Mouse (Mus musculus) liver, embryonic 12.5 days (tissue): ENCODE results near the gene Gm5580. TPM values are rescaled to one million over a fixed set of nuclear protein-coding genes. Genes with fewer than 3 reads are reported as not detected.
"Not testable (repeated sequence)": the region's sequence is repeated elsewhere in the genome, so short reads cannot be mapped to it uniquely, and the experiment has no call there.

Source experiments
- ATAC-seq: fragments of 200-750 bp; cut with Nextera tagmentation; 2 replicates; pipeline ENCODE4 v1.8.0; 2017; ENCODE audit warnings: moderate number of reproducible peaks, mild to moderate bottlenecking, moderate library complexity
- H3K27ac ChIP-seq: fragments of 300-500 bp; sonication (generic); 2 replicates; pipeline ENCODE4 v1.5.1; 2016; ENCODE audit warnings: mild to moderate bottlenecking
- H3K27me3 ChIP-seq: fragments of 300-500 bp; sonication (generic); replicated peaks from 2 replicates; pipeline ENCODE4 v1.6.1; 2016; ENCODE audit warnings: mild to moderate bottlenecking, moderate library complexity
- H3K36me3 ChIP-seq: fragments of 300-500 bp; sonication (generic); 2 replicates; pipeline ENCODE4 v1.6.1; 2016; ENCODE audit warnings: mild to moderate bottlenecking, moderate library complexity
- H3K4me1 ChIP-seq: fragments of 300-500 bp; sonication (generic); 2 replicates; pipeline ENCODE4 v1.6.1; 2016
- H3K4me2 ChIP-seq: fragments of 300-500 bp; sonication (generic); 2 replicates; pipeline ENCODE4 v1.6.1; 2016; ENCODE audit warnings: mild to moderate bottlenecking, moderate library complexity
- H3K4me3 ChIP-seq: fragments of 300-500 bp; sonication (generic); 2 replicates; pipeline ENCODE4 v1.5.1; 2016; ENCODE audit warnings: mild to moderate bottlenecking, moderate library complexity
- H3K9ac ChIP-seq: fragments of 300-500 bp; sonication (generic); 2 replicates; pipeline ENCODE4 v1.6.1; 2016; ENCODE audit warnings: mild to moderate bottlenecking, moderate library complexity
- H3K9me3 ChIP-seq: fragments of 300-500 bp; sonication (generic); replicated peaks from 2 replicates; pipeline ENCODE4 v1.6.1; 2016; ENCODE audit warnings: mild to moderate bottlenecking, moderate library complexity
- WGBS: fragments of 180-500 bp; shearing (Covaris S2); methylation state at CpG from one replicate; pipeline ENCODE4 v1.1.7; 2016; ENCODE audit not compliant: insufficient replicate concordance; 5-methylcytosine and 5-hydroxymethylcytosine counted together
- polyA plus RNA-seq: library from polyadenylated mRNA; unstranded; fragments of >200 nt; fragmentation: Nextera tagmentation; extraction: Ambion mirVana; gene quantifications from 2 replicates; pipeline ENCODE4 v1.2.1, GENCODE M21; 2016

Gm5580 gene
- polyA plus RNA-seq = 0.26 and 0.37 TPM in 2 replicates

GRCm38 (mm10) chr6:116550841-116551240 lies at the start of gene Gm5580:
Gene Gm5580 (plus strand): TSS chr6:116551141.
- H3K4me2 ChIP-seq = not testable (repeated sequence)

GRCm38 (mm10) chr6:116506302-116507003 lies 44.5 kb upstream of the Gm5580 start, which contains the start of gene Olfr212:
Gene Olfr212 (plus strand): TSS chr6:116506516.
- not testable (repeated sequence) for H3K4me3 ChIP-seq, H3K4me2 ChIP-seq, H3K36me3 ChIP-seq, H3K4me1 ChIP-seq, H3K27ac ChIP-seq, H3K9ac ChIP-seq, ATAC-seq, H3K27me3 ChIP-seq
- H3K9me3 ChIP-seq = peaks cover 26% of the 10 kb centered on the region
- WGBS = 82% methylated on average over 20 of the region's 20 CpGs

More at GRCm38 (mm10) chr6:116550841-116551240, at the start of gene Gm5580:
- not testable (repeated sequence) for H3K4me3 ChIP-seq, H3K36me3 ChIP-seq, ATAC-seq, H3K9me3 ChIP-seq, H3K4me1 ChIP-seq, H3K27ac ChIP-seq, H3K27me3 ChIP-seq, H3K9ac ChIP-seq
- WGBS = 81% methylated on average over 11 of the region's 11 CpGs

- ATAC-seq = no peak
- H3K27ac ChIP-seq = no peak overlapping the region
- H3K27me3 ChIP-seq = no peaks in the 10 kb centered on the region
- no peaks in the 10 kb centered on the region for H3K36me3 ChIP-seq
- H3K4me3 ChIP-seq = no peak overlapping the region
- no peak overlapping the region for H3K4me2 ChIP-seq
- H3K4me1 ChIP-seq = no peaks in the 10 kb centered on the region
- no peak overlapping the region for H3K9ac ChIP-seq
- no peaks in the 10 kb centered on the region for H3K9me3 ChIP-seq
Observed at GRCm38 (mm10) chr6:116514832-116515231, 36.1 kb upstream of the Gm5580 start.

- no peaks in the 10 kb centered on the region for H3K4me1 ChIP-seq
- no peak for ATAC-seq
- H3K27ac ChIP-seq = no peak within 1 kb of the TSS
- no peak within 1 kb of the TSS for H3K4me3 ChIP-seq
- no peak within 1 kb of the TSS for H3K4me2 ChIP-seq
- no peak within 1 kb of the TSS for H3K9ac ChIP-seq
- H3K36me3 ChIP-seq = no peaks in the 10 kb centered on the region
- H3K27me3 ChIP-seq = no peaks in the 10 kb centered on the region
- WGBS = 72% methylated on average over 1 of the region's 1 CpGs
- H3K9me3 ChIP-seq = no peaks in the 10 kb centered on the region
Observed at GRCm38 (mm10) chr6:116538156-116538555, 12.8 kb upstream of the Gm5580 start, which contains the start of gene Olfr213. Gene Olfr213 (plus strand): TSS chr6:116538456.

- no peak overlapping the region for H3K9ac ChIP-seq
- H3K27ac ChIP-seq = no peak overlapping the region
- H3K27me3 ChIP-seq = no peaks in the 10 kb centered on the region
- H3K36me3 ChIP-seq = no peaks in the 10 kb centered on the region
- no peak overlapping the region for H3K4me2 ChIP-seq
- WGBS = 45% methylated on average over 2 of the region's 2 CpGs
- no peak overlapping the region for H3K4me3 ChIP-seq
- ATAC-seq = no peak
- H3K9me3 ChIP-seq = no peaks in the 10 kb centered on the region
- no peaks in the 10 kb centered on the region for H3K4me1 ChIP-seq
Observed at GRCm38 (mm10) chr6:116542500-116542899, 8.4 kb upstream of the Gm5580 start.

GRCm38 (mm10) chr6:116553935-116554334 lies 3.0 kb downstream of the Gm5580 start, which contains the start of gene Olfr214:
Gene Olfr214 (plus strand): TSS chr6:116554235.
- 61% methylated on average over 1 of the region's 1 CpGs for WGBS
- no peaks in the 10 kb centered on the region for H3K4me1 ChIP-seq
- H3K9ac ChIP-seq = no peak within 1 kb of the TSS
- H3K36me3 ChIP-seq = no peaks in the 10 kb centered on the region
- no peak within 1 kb of the TSS for H3K4me3 ChIP-seq
- H3K4me2 ChIP-seq = no peak within 1 kb of the TSS
- H3K9me3 ChIP-seq = no peaks in the 10 kb centered on the region
- no peaks in the 10 kb centered on the region for H3K27me3 ChIP-seq
- ATAC-seq = no peak
- no peak within 1 kb of the TSS for H3K27ac ChIP-seq

- no peak for ATAC-seq
- H3K4me1 ChIP-seq = no peaks in the 10 kb centered on the region
- no peak overlapping the region for H3K9ac ChIP-seq
- H3K9me3 ChIP-seq = no peaks in the 10 kb centered on the region
- H3K27ac ChIP-seq = no peak overlapping the region
- no peak overlapping the region for H3K4me3 ChIP-seq
- no peaks in the 10 kb centered on the region for H3K27me3 ChIP-seq
- 41% methylated on average over 3 of the region's 3 CpGs for WGBS
- no peaks in the 10 kb centered on the region for H3K36me3 ChIP-seq
- H3K4me2 ChIP-seq = no peak overlapping the region
Observed at GRCm38 (mm10) chr6:116554952-116555351, 4.0 kb downstream of the Gm5580 start.

GRCm38 (mm10) chr6:116569834-116570233 lies 18.9 kb downstream of the Gm5580 start:
- no peak overlapping the region for H3K4me2 ChIP-seq
- no peak for ATAC-seq
- H3K36me3 ChIP-seq = no peaks in the 10 kb centered on the region
- H3K27ac ChIP-seq = no peak overlapping the region
- no peaks in the 10 kb centered on the region for H3K27me3 ChIP-seq
- no peak overlapping the region for H3K4me3 ChIP-seq
- no peak overlapping the region for H3K9ac ChIP-seq
- WGBS = 17% methylated on average over 3 of the region's 3 CpGs
- no peaks in the 10 kb centered on the region for H3K9me3 ChIP-seq
- H3K4me1 ChIP-seq = no peaks in the 10 kb centered on the region

GRCm38 (mm10) chr6:116584095-116584494 lies 33.2 kb downstream of the Gm5580 start, which contains the start of gene Olfr215:
Gene Olfr215 (minus strand): TSS chr6:116584195.
- Histone ChIP-seq H3K4me3 (no peak within 1 kb of the TSS), H3K4me2 (no peak within 1 kb of the TSS), H3K9me3 (no peaks in the 10 kb centered on the region), H3K27ac (no peak within 1 kb of the TSS), H3K27me3 (no peaks in the 10 kb centered on the region), H3K36me3 (no peaks in the 10 kb centered on the region), H3K9ac (no peak within 1 kb of the TSS), H3K4me1 (no peaks in the 10 kb centered on the region)
- ATAC-seq = no peak
- WGBS = 68% methylated on average over 4 of the region's 4 CpGs

- not testable (repeated sequence) for H3K36me3 ChIP-seq, ATAC-seq, H3K4me2 ChIP-seq, H3K27me3 ChIP-seq, H3K4me3 ChIP-seq, H3K27ac ChIP-seq, H3K9me3 ChIP-seq, H3K4me1 ChIP-seq, H3K9ac ChIP-seq
Observed at GRCm38 (mm10) chr6:116600969-116601368, 50.0 kb downstream of the Gm5580 start.
